Mouse (Mus musculus) midbrain, embryonic 11.5 days (tissue): Measurements from ENCODE around the gene Igf1r. TPM values are rescaled to one million over a fixed set of nuclear protein-coding genes. Genes with fewer than 3 reads are reported as not detected.

Source experiments
- ATAC-seq: fragments of 200-750 bp; cut with Nextera tagmentation; 2 replicates; pipeline ENCODE4 v1.8.0; 2017; ENCODE audit warnings: moderate TSS enrichment, moderate library complexity; ENCODE audit not compliant: low FRiP score
- DNase-seq: peaks from one replicate; pipeline ENCODE4 v3.0.0; 2015; ENCODE audit warnings: low spot score; ENCODE audit errors: missing footprints
- H3K27ac ChIP-seq: fragments of 300-500 bp; sonication (generic); 2 replicates; pipeline ENCODE4 v1.5.1; 2014; ENCODE audit warnings: low read depth, low read length
- H3K27me3 ChIP-seq: fragments of 300-500 bp; sonication (generic); 2 replicates; pipeline ENCODE4 v1.6.1; 2014; ENCODE audit warnings: mild to moderate bottlenecking, low read length, moderate library complexity, mixed read lengths; ENCODE audit not compliant: control insufficient read depth, insufficient read depth
- H3K36me3 ChIP-seq: fragments of 300-500 bp; sonication (generic); 2 replicates; pipeline ENCODE4 v1.6.1; 2014; ENCODE audit warnings: mild to moderate bottlenecking, low read length, moderate library complexity, mixed read lengths; ENCODE audit not compliant: control insufficient read depth, insufficient read depth
- H3K4me1 ChIP-seq: fragments of 300-500 bp; sonication (generic); 2 replicates; pipeline ENCODE4 v1.6.1; 2014; ENCODE audit warnings: low read length; ENCODE audit not compliant: control insufficient read depth, insufficient read depth
- H3K4me2 ChIP-seq: fragments of 300-500 bp; sonication (generic); 2 replicates; pipeline ENCODE4 v1.6.1; 2014; ENCODE audit warnings: mild to moderate bottlenecking, moderate library complexity
- H3K4me3 ChIP-seq: fragments of 300-500 bp; sonication (generic); 2 replicates; pipeline ENCODE4 v1.5.1; 2014; ENCODE audit warnings: low read depth, low read length
- H3K9ac ChIP-seq: fragments of 300-500 bp; sonication (generic); 2 replicates; pipeline ENCODE4 v1.6.1; 2014; ENCODE audit warnings: low read length
- H3K9me3 ChIP-seq: fragments of 300-500 bp; sonication (generic); 2 replicates; pipeline ENCODE4 v1.6.1; 2016; ENCODE audit warnings: low read length; ENCODE audit not compliant: control insufficient read depth
- WGBS: fragments of 180-500 bp; shearing (Covaris S2); extraction: QIAGEN DNeasy Blood & Tissue Kit; methylation state at CpG from one replicate; pipeline ENCODE4 v1.1.7; 2014; 5-methylcytosine and 5-hydroxymethylcytosine counted together
- polyA plus RNA-seq: library from polyadenylated mRNA; unstranded; fragments of >200 nt; fragmentation: Nextera tagmentation; extraction: Ambion mirVana; gene quantifications from 2 replicates; pipeline ENCODE4 v1.2.1, GENCODE M21; 2014

Gene Igf1r
- polyA plus RNA-seq, 1 experiment from 2014 or later: 20.0 TPM

- WGBS: 90% methylated on average over 2 of the region's 2 CpGs
- no peaks in the 10 kb centered on the region for H3K36me3 ChIP-seq
- no peak overlapping the region for H3K27ac ChIP-seq
- H3K9ac ChIP-seq: no peak overlapping the region
- H3K9me3 ChIP-seq: no peaks in the 10 kb centered on the region
- no peak overlapping the region for H3K4me2 ChIP-seq
- no peaks in the 10 kb centered on the region for H3K27me3 ChIP-seq
- H3K4me1 ChIP-seq: no peaks in the 10 kb centered on the region
- ATAC-seq: no peak
- H3K4me3 ChIP-seq: no peak overlapping the region
- no peak for DNase-seq
Observed at GRCm38 (mm10) chr7:68039550-68039949, 86.9 kb downstream of the Igf1r start.

DNA sequence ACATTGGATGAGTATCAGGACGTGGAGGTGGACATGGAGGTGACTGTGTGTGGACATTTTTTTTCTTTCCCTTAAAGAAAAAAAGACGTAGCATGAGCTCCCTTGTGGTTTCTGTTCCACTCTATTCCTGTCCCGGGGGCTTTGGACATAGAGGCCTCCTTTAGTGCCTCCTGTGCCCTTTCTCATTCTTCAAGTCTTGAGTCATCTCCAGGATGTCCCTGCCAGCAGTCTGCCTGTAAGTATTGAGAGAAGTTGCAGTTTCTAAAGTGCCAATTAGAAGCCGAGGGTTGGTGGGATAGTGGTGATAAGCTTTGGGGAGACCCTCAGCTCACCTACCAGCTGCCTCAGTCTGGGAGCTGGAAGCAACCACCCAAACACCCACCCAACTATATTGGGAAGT is 92.0 kb downstream of the Igf1r start:
- H3K4me1 ChIP-seq: no peaks in the 10 kb centered on the region

GRCm38 (mm10) chr7:68047152-68047551 is 94.5 kb downstream of the Igf1r start:
- H3K4me2 ChIP-seq: no peak overlapping the region
- no peak for ATAC-seq
- no peak overlapping the region for H3K9ac ChIP-seq
- H3K27me3 ChIP-seq: no peaks in the 10 kb centered on the region
- H3K9me3 ChIP-seq: no peaks in the 10 kb centered on the region
- no peaks in the 10 kb centered on the region for H3K36me3 ChIP-seq
- H3K4me3 ChIP-seq: no peak overlapping the region
- DNase-seq: no peak
- no peaks in the 10 kb centered on the region for H3K4me1 ChIP-seq
- WGBS: 91% methylated on average over 4 of the region's 4 CpGs
- H3K27ac ChIP-seq: no peak overlapping the region

More for the DNA sequence above, 92.0 kb downstream of the Igf1r start:
- WGBS: 83% methylated on average over 4 of the region's 4 CpGs
- no peaks in the 10 kb centered on the region for H3K9me3 ChIP-seq
- no peak overlapping the region for H3K27ac ChIP-seq
- no peak overlapping the region for H3K9ac ChIP-seq
- H3K27me3 ChIP-seq: no peaks in the 10 kb centered on the region
- H3K36me3 ChIP-seq: no peaks in the 10 kb centered on the region
- no peak overlapping the region for H3K4me3 ChIP-seq
- no peak overlapping the region for H3K4me2 ChIP-seq
- ATAC-seq (no peak), DNase-seq (no peak)

DNA sequence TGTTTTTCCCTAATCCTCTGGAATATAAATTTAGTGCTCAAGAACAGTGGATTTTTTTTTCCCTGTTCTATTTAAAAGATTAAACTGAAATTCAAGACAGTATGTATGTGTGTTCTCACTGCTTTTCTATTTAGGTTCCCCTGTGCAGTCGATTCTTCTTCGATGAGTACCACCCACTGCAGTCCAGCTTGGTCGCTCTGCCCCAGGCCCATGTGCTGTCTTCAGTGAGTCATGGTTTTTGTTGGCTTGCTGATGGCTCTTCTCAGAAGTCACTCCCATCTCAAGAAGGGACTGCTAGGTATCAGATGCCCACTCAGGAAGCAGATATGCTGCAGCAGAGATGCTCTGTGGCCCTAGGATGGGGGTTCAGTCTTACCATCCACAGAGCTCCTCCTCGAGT is 95.9 kb downstream of the Igf1r start:
- ATAC-seq (no peak), DNase-seq (no peak)
- H3K27ac ChIP-seq: no peak overlapping the region
- H3K9ac ChIP-seq: no peak overlapping the region
- no peak overlapping the region for H3K4me2 ChIP-seq
- no peaks in the 10 kb centered on the region for H3K9me3 ChIP-seq
- no peaks in the 10 kb centered on the region for H3K4me1 ChIP-seq
- no peaks in the 10 kb centered on the region for H3K27me3 ChIP-seq
- no peak overlapping the region for H3K4me3 ChIP-seq
- no peaks in the 10 kb centered on the region for H3K36me3 ChIP-seq
- WGBS: 85% methylated on average over 4 of the region's 4 CpGs

DNA sequence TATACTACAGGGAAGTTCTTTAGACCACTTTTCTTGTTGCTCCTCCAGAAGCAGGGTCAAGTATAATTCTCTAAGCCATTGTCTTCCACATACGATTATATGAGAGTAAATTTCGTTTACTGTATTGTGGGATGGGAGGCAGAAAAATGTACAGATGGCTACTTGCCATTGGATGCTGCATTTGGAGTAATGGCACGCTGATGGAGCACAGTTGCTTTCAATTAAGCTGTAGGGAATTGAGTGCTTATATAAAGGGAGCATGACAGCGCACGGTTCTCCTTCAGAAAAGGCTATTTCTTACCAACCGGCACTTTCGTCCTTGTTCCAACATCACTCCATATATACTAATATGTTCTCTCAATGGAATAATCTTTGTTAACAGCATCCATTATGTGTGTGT is 96.4 kb downstream of the Igf1r start:
- no peak overlapping the region for H3K27ac ChIP-seq
- H3K4me2 ChIP-seq: no peak overlapping the region
- DNase-seq (no peak), ATAC-seq (no peak)
- 92% methylated on average over 7 of the region's 7 CpGs for WGBS
- H3K27me3 ChIP-seq: no peaks in the 10 kb centered on the region
- no peak overlapping the region for H3K4me3 ChIP-seq
- no peaks in the 10 kb centered on the region for H3K4me1 ChIP-seq
- H3K9ac ChIP-seq: no peak overlapping the region
- H3K36me3 ChIP-seq: no peaks in the 10 kb centered on the region
- H3K9me3 ChIP-seq: no peaks in the 10 kb centered on the region

- Histone ChIP-seq H3K27me3 (no peaks in the 10 kb centered on the region), H3K4me2 (no peak overlapping the region), H3K4me3 (no peak overlapping the region), H3K36me3 (no peaks in the 10 kb centered on the region), H3K9me3 (no peaks in the 10 kb centered on the region), H3K27ac (no peak overlapping the region), H3K9ac (no peak overlapping the region), H3K4me1 (no peaks in the 10 kb centered on the region)
- ATAC-seq (no peak), DNase-seq (no peak)
- 83% methylated on average over 10 of the region's 10 CpGs for WGBS
Observed at GRCm38 (mm10) chr7:68053002-68053624, 100.5 kb downstream of the Igf1r start.

- no peak overlapping the region for H3K4me2 ChIP-seq
- no peak overlapping the region for H3K27ac ChIP-seq
- 47% methylated on average over 2 of the region's 2 CpGs for WGBS
- no peaks in the 10 kb centered on the region for H3K9me3 ChIP-seq
- ATAC-seq: no peak
- H3K27me3 ChIP-seq: no peaks in the 10 kb centered on the region
- H3K4me3 ChIP-seq: no peak overlapping the region
- H3K36me3 ChIP-seq: no peaks in the 10 kb centered on the region
- no peak overlapping the region for H3K9ac ChIP-seq
- DNase-seq: no peak
- H3K4me1 ChIP-seq: no peaks in the 10 kb centered on the region
Observed at GRCm38 (mm10) chr7:68054498-68054897, 101.9 kb downstream of the Igf1r start.

DNA sequence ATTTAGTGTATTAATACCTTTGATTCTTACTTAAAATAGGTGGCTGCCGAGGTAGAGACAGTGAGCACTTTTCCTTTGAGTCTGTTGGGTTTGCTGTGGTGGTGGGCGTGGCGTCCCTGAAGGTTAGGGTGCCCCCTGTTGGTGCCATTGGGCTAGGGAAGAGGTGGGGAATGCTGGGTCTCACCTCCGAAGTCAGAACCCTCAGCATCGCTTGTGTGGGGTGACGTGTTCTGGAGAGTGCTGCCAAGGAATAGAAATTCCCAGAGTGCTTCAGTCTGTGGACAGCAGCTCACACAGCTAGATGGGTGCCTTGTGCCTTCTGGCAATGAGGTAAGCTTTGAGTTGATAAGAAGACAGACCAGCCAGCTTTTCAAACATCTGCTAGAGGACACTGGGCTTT is 102.3 kb downstream of the Igf1r start:
- H3K4me3 ChIP-seq: no peak overlapping the region
- DNase-seq (no peak), ATAC-seq (no peak)
- H3K9me3 ChIP-seq: no peaks in the 10 kb centered on the region
- WGBS: 79% methylated on average over 6 of the region's 6 CpGs
- no peaks in the 10 kb centered on the region for H3K27me3 ChIP-seq
- H3K4me2 ChIP-seq: no peak overlapping the region
- no peak overlapping the region for H3K9ac ChIP-seq
- no peaks in the 10 kb centered on the region for H3K36me3 ChIP-seq
- H3K4me1 ChIP-seq: no peaks in the 10 kb centered on the region
- no peak overlapping the region for H3K27ac ChIP-seq

- no peaks in the 10 kb centered on the region for H3K4me1 ChIP-seq
- no peaks in the 10 kb centered on the region for H3K27me3 ChIP-seq
- 90% methylated on average over 3 of the region's 3 CpGs for WGBS
- no peaks in the 10 kb centered on the region for H3K36me3 ChIP-seq
- no peak overlapping the region for H3K4me3 ChIP-seq
- ATAC-seq (no peak), DNase-seq (no peak)
- H3K9ac ChIP-seq: no peak overlapping the region
- H3K27ac ChIP-seq: no peak overlapping the region
- H3K9me3 ChIP-seq: no peaks in the 10 kb centered on the region
- no peak overlapping the region for H3K4me2 ChIP-seq
Observed at GRCm38 (mm10) chr7:68057010-68057409, 104.4 kb downstream of the Igf1r start.
